Mouse (Mus musculus): Measurements from ENCODE around the gene Nfic. TPM values are rescaled to one million over a fixed set of nuclear protein-coding genes. Genes with fewer than 3 reads are reported as not detected.
A peak's percentile ranks its signal among the peaks of the same experiment; 100 is the strongest.

Gene Nfic
- 15.3 and 16.3 TPM in 2 replicates for polyA plus RNA-seq (2016; fragmentation: Nextera tagmentation; extraction: Ambion mirVana)

DNA sequence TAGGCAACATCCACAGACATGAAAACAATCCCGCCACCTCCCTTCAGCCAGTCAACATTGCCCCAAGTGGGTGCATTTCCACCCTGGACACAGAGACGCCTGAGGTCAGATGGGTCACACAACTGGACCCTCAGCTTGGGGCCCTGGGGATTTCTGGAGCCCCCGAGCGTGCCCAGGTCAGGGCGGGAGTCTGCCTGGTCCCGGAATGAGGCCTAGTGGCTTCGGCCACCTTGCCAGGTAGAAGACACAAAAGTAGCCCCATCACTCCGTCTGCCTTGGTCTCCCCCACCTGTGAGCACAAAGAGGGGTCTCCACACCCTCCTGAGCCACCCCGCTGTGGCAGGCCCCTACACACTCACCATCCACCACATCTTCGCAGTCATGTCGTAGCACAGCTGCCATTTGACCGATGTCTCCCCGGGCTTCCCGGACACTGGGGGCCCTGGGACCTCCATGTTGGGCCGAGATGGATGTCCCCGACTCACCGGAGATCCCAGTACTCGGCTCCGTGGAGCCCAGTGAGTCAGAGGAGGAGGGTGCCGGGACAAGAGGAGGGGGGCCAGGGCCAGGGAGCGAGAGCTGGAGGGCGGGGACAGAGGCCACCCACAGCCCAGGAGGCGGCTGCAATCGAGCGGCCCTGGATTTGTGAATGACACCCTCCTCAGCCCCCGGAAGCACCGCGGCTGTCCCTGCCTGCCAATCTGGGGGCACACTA lies at the start of gene Nfic:
Nfic (minus strand) TSS at position 455 of the 715 bp plus-strand sequence.
- ATAC-seq (ENCODE audit: low FRiP score), result no peak
- Histone ChIP-seq H3K9me3 (no peaks in the 10 kb centered on the region), H3K27ac (no peak within 1 kb of the TSS), H3K36me3 (replicated peaks) (no peaks in the 10 kb centered on the region), H3K9ac (no peak within 1 kb of the TSS), H3K4me3 (replicated peaks) (no peak within 1 kb of the TSS), H3K4me2 (no peak within 1 kb of the TSS), H3K4me1 (no peaks in the 10 kb centered on the region), H3K27me3 (peaks cover 97% of the 10 kb centered on the region)
- 69% methylated on average over 28 of the region's 28 CpGs for WGBS

DNA sequence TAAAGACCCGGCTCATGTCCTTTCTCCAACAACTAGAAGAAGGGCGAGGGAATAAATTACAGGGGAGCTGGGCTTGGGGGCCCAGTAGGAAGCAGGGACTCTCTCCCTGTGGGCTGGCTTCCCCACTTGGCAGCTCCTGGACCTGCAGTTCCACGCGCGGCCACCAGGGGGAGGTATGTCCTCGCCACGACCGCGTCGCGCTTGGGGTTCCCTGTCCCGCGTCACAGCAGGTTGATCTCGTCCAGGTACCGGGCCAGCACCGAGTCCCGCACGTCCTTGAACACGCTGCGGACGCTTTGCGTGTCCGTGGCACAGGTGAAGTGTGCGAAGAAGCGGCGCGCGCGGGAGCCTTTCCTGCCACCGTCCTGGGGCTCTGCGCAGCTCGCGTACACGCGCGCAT lies 47.2 kb upstream of the Nfic start:
- Histone ChIP-seq H3K27ac (no peak overlapping the region), H3K9me3 (no peaks in the 10 kb centered on the region), H3K36me3 (replicated peaks) (no peaks in the 10 kb centered on the region), H3K4me3 (replicated peaks) (peak overlapping the region; percentile 38), H3K4me1 (peaks cover 4% of the 10 kb centered on the region; the same call in 1 of the 2 replicates), H3K9ac (peak overlapping the region; percentile 38; the same call in 1 of the 2 replicates), H3K4me2 (peak overlapping the region; percentile 65), H3K27me3 (peaks cover 17% of the 10 kb centered on the region)
- 9% methylated on average over 36 of the region's 36 CpGs for WGBS
- peak; percentile 47 for ATAC-seq (ENCODE audit: low FRiP score)

DNA sequence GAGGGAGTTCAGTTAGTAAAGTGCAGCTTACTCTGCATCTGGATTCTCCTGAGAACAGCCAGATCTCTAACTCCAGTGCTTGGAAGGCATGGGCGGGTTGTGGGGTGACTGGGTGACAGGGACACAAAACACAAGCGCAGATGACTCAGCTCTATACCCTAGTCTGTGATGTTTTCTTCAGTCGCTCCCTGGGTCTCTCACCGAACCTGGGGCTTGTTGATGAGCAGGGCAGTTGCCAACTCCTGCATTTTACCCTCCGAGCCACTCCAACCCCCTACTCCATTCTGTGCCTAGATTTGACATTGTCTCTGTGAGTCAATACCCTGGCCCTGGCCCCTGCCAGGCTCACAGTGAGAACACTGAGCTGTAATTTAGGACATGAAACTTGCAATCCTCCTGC lies 46.4 kb upstream of the Nfic start:
- no peak overlapping the region for H3K9ac ChIP-seq
- 88% methylated on average over 5 of the region's 5 CpGs for WGBS
- no peak overlapping the region for H3K4me2 ChIP-seq
- no peaks in the 10 kb centered on the region for H3K36me3 ChIP-seq (replicated peaks)
- peaks cover 17% of the 10 kb centered on the region for H3K27me3 ChIP-seq
- H3K4me3 ChIP-seq (replicated peaks), result no peak overlapping the region
- no peak for ATAC-seq (ENCODE audit: low FRiP score)
- H3K27ac ChIP-seq, result no peak overlapping the region
- H3K9me3 ChIP-seq, result no peaks in the 10 kb centered on the region
- peaks cover 11% of the 10 kb centered on the region for H3K4me1 ChIP-seq

DNA sequence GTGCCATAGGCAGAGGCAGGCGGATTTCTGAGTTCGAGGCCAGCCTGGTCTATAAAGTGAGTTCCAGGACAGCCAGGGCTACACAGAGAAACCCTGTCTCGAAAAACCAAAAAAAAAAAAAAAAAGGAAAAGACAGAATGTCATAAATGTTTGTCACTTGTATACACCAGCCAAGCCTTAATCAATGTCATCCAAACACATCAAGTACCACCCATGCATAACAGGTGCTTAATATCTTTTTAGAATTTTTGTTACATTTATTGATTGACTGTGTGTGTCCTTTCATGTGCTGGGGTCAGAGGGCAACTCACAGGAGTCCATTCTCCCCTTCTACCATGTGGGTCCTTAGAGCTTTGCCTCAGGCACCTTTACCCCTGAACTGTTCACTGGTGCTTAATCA lies 44.6 kb upstream of the Nfic start, which contains the start of gene S1pr4:
S1pr4 (minus strand) TSS at position 101 of the 400 bp plus-strand sequence.
- no peak within 1 kb of the TSS for H3K9ac ChIP-seq
- no peaks in the 10 kb centered on the region for H3K9me3 ChIP-seq
- no peak for ATAC-seq (ENCODE audit: low FRiP score)
- no peaks in the 10 kb centered on the region for H3K36me3 ChIP-seq (replicated peaks)
- WGBS, result 83% methylated on average over 3 of the region's 3 CpGs
- peaks cover 17% of the 10 kb centered on the region for H3K27me3 ChIP-seq
- H3K4me2 ChIP-seq, result no peak within 1 kb of the TSS
- H3K27ac ChIP-seq, result no peak within 1 kb of the TSS
- H3K4me1 ChIP-seq, result peaks cover 18% of the 10 kb centered on the region
- no peak within 1 kb of the TSS for H3K4me3 ChIP-seq (replicated peaks)

DNA sequence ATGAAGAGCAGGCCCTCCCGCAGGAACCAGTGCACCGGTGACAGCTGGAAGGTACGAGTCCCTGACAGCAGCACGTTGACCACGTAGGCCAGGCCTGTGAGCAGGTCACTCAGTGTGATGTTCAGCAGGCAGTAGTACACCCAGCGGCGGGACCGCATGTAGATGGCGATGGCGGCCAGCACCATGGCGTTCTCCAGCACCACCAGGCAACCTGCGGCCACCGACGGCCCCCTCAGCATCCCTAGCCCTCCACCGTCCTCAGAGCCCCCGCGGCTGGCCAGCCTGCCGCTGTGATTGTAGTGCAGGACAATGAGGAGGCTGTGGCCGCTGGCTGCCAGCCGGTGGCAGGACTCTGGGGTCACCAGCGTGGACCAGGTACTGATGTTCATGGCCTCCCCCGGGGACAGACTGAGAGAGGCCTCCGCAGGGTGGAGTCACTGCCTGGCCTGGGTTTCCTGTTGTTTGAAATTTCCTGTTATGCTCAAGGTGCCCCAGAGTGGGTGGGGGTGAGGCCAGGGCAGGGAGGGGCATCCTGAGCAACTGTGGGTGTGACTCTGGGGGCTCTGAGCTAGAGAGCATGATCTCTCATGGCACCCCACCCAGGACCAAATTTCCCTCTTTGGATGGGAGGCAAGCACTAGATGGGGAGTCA lies 43.9 kb upstream of the Nfic start:
- 82% methylated on average over 23 of the region's 23 CpGs for WGBS
- no peaks in the 10 kb centered on the region for H3K36me3 ChIP-seq (replicated peaks)
- H3K4me3 ChIP-seq (replicated peaks), result no peak overlapping the region
- no peaks in the 10 kb centered on the region for H3K9me3 ChIP-seq
- no peak overlapping the region for H3K9ac ChIP-seq
- H3K27me3 ChIP-seq, result peaks cover 16% of the 10 kb centered on the region
- H3K4me1 ChIP-seq, result peaks cover 24% of the 10 kb centered on the region
- ATAC-seq (ENCODE audit: low FRiP score), result no peak
- H3K4me2 ChIP-seq, result no peak overlapping the region
- H3K27ac ChIP-seq, result no peak overlapping the region

DNA sequence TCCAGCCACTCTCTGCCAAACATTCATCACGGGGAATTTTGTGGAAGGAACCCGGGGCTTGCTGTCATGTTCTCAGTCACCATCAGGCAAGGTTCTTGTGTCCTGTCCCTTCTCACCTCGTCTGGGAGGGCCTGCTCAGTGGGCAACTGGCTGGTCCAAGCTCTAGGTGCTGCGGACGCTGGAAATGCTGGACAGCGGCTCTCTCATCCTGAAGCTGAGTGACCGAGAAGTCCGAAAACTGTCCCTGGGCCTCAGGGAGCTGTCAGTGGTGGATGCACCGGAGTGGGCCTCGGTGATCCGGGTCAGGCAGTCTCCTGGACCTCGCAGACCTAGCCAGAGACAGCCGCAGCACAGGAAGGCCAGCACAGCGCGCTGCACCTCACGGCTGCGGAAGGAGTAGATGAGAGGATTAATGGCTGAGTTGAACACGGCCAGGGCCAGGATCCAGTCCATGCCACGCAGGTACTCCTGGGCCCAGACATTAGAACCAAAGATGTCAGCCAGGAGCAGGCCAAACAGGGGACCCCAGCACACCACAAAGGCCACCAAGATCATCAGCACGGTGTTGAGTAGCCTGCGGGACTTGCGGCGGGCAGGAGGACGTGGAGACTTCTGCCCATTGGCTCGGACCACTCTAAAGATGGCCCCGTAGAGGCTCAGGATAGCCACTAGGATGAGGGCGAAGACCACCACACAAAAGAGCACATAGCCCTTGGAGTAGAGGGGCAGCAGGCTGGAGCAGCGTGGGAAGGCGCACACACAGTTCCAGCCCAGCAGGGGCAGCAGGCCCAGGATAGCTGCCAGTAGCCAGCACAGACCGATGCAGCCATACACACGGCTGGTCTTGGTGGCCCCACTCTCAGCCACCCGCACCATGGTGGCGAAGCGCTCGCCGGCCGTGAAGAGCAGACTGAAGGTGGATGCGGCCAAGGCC lies 43.1 kb upstream of the Nfic start:
- H3K4me3 ChIP-seq (replicated peaks), result no peak overlapping the region
- ATAC-seq (ENCODE audit: low FRiP score), result no peak
- WGBS, result 86% methylated on average over 38 of the region's 38 CpGs

DNA sequence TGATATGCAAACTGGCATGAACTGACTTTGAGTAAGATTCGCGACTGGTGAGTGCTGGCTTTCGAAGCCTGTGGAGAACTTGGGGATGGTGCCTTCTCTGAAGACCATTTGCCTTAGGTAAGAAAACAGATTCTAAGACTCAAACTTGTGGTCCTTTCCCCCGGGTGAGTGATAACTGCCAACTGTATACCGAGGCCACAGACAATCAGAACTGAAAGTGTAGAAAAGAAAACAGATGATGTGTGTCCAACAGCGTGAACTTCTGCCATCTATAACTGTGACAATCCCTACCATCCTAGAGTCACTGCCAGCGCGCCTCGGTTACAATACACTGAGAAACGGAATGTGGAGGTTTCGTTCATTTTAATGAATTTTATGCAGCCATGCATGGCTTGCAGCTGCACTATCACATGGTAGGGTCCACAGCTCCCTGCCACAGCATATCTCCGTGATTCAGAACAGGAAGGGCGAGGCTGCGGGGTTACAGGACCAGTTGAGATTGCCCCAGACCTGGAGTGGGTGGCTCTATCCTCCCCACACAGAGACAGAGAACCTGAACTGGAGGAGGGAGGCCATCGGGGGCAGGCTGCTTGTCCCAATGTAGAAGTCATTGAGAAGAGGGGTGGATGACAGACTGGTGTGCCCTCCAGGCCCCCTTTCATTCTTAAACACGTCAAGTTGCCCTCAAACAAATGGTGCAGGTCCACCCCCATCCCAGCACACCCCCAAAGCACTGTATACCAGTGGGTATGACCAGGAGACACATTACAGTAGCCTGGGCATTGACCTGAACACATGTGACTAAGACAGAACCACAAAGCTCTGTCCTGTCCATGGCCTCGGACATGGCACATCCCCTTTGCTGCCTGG lies 42.2 kb upstream of the Nfic start:
- Histone ChIP-seq H3K27ac (no peak overlapping the region), H3K4me1 (peaks cover 27% of the 10 kb centered on the region), H3K9me3 (no peaks in the 10 kb centered on the region), H3K4me3 (replicated peaks) (no peak overlapping the region; the same call in 1 of the 2 replicates), H3K9ac (0 out of 2 replicates have a peak overlapping the region, but pooled peaks have one; percentile 78), H3K27me3 (no peaks in the 10 kb centered on the region), H3K36me3 (replicated peaks) (peaks cover 9% of the 10 kb centered on the region), H3K4me2 (peak overlapping the region; percentile 50)
- WGBS, result 87% methylated on average over 17 of the region's 17 CpGs
- ATAC-seq (ENCODE audit: low FRiP score), result no peak

More for the DNA sequence above, 43.1 kb upstream of the Nfic start:
- no peak overlapping the region for H3K4me2 ChIP-seq
- H3K36me3 ChIP-seq (replicated peaks), result no peaks in the 10 kb centered on the region
- H3K27me3 ChIP-seq, result peaks cover 8% of the 10 kb centered on the region
- peaks cover 31% of the 10 kb centered on the region for H3K4me1 ChIP-seq
- no peaks in the 10 kb centered on the region for H3K9me3 ChIP-seq
- H3K9ac ChIP-seq, result no peak overlapping the region
- H3K27ac ChIP-seq, result no peak overlapping the region

DNA sequence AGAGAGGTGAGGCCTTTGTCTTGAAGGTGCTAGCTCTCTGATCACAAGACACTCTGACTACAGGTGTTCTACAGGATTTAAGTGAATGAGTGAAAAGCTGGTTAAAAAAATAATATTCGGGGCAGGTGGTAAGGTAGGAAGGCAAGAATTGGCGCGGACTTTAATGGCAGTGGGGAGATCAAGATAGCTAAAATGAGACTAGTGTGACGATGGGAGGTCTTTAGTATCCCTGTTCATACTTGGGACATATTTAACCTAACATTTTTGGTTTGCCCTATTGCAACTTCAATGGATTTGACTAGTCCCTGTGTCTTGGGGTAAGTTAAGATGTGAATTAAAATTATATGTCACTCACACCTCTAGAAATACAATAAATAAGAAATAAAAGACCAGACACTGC lies 41.5 kb upstream of the Nfic start:
- H3K27me3 ChIP-seq, result no peaks in the 10 kb centered on the region
- peaks cover 27% of the 10 kb centered on the region for H3K4me1 ChIP-seq
- H3K36me3 ChIP-seq (replicated peaks), result peaks cover 15% of the 10 kb centered on the region
- peak overlapping the region; percentile 73 for H3K4me3 ChIP-seq (replicated peaks)
- H3K4me2 ChIP-seq, result peak overlapping the region; percentile 50
- H3K27ac ChIP-seq, result peak overlapping the region; percentile 50; the same call in 1 of the 2 replicates
- ATAC-seq (ENCODE audit: low FRiP score), result no peak
- WGBS, result 37% methylated on average over 4 of the region's 4 CpGs
- peak overlapping the region; percentile 78 for H3K9ac ChIP-seq
- H3K9me3 ChIP-seq, result no peaks in the 10 kb centered on the region

DNA sequence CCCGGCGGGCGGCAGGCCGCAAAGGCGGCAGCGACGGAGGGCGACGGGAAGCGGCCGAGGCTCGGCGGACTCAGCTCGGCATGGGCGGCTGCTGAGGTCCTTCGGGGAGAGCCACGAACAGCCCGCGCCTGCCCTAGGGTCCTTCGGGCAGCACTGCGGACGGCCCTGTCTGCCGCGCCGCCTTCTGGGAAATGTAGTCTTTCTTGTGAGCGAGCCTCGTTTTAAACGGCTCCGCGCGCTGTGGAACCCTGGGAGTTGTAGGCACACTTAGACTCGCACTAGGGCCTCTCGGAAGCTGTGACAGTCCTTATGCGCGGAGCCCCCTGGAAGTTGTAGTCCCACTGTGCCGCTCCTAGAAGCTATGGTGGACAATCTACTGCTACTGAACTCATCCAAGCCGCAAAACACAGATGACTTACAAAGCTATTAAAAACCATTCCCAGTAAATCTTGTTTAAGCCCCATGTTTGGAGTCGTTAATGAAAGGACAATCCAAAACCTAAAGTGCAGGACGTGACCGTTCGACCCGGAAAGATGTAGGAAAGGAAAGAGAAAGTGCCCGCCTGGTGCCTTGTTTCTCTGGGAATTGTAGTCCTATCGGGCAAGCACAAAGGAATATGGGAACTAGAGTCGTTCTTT lies 40.9 kb upstream of the Nfic start, which contains the start of gene Ncln:
Ncln (minus strand) TSS at position 129 of the 638 bp plus-strand sequence.
- Histone ChIP-seq H3K4me3 (replicated peaks) (peak within 1 kb of the TSS; percentile 73), H3K9ac (peak within 1 kb of the TSS; percentile 78), H3K36me3 (replicated peaks) (peaks cover 21% of the 10 kb centered on the region), H3K27me3 (no peaks in the 10 kb centered on the region), H3K4me1 (peaks cover 27% of the 10 kb centered on the region), H3K4me2 (peak within 1 kb of the TSS; percentile 92), H3K27ac (peak within 1 kb of the TSS; percentile 50; the same call in 1 of the 2 replicates), H3K9me3 (no peaks in the 10 kb centered on the region)
- under 1% methylated on average over 45 of the region's 45 CpGs for WGBS
- ATAC-seq (ENCODE audit: low FRiP score), result peak; percentile 96

DNA sequence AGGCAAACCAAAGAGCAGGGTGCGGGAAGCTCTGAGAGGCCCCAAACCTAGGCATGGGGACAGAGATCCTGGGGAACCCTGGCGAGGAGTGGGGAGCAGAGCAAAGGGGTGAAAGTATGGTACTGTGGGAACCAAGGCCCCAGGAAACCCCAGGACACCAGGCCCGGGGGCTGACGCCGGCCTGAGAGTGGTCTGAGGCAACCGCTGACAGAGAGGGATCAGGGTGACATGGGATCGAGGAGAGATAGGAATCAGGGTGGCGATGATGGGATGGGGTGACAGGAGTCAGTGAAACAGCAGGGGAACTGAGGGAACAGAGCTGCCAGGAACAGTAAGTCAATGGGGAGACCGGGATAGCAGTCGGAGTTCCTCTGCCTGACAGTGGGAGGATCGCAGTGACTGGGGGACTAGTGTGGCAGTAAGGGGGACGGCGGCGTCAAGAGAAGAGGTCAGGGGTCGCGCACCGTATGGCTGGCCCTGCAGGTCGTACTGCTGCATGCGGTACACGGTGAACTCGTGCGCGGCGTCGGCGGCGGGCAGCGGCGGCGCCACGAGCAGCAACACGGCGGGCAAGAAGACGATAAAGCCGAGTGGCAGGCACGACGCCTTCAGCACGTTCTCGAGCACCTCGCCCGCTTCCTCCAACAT lies 40.3 kb upstream of the Nfic start:
- WGBS, result 2% methylated on average over 41 of the region's 41 CpGs
- Histone ChIP-seq H3K27ac (0 out of 2 replicates have a peak overlapping the region, but pooled peaks have one; percentile 47), H3K9me3 (no peaks in the 10 kb centered on the region), H3K27me3 (no peaks in the 10 kb centered on the region), H3K4me3 (replicated peaks) (peak overlapping the region; percentile 73), H3K4me2 (peak overlapping the region; percentile 92), H3K36me3 (replicated peaks) (peaks cover 28% of the 10 kb centered on the region), H3K4me1 (peaks cover 27% of the 10 kb centered on the region), H3K9ac (peak overlapping the region; percentile 78)
- peak; percentile 42 for ATAC-seq (ENCODE audit: low FRiP score)
